Mouse (Mus musculus): ENCODE data around the gene Ppt1. TPM values are rescaled to one million over a fixed set of nuclear protein-coding genes. Genes with fewer than 3 reads are reported as not detected.

Gene Ppt1
- polyA plus RNA-seq (2021; fragmentation: Nextera tagmentation) = 104 and 107 TPM in 2 replicates
- long read RNA-seq, experiment 1, transcript Ppt1-202 (6 exons, 1,191 nt) = minor isoform, 6 of 222 reads
- long read RNA-seq, experiment 1, transcript Ppt1-201 (9 exons, 2,381 nt) = major isoform, 178 of 222 reads
- long read RNA-seq, experiment 1, partial matches to known transcripts = 17 of 222 reads
- long read RNA-seq, experiment 1, other reads (novel, unspliced or antisense) = 21 of 222 reads
- long read RNA-seq, experiment 2, transcript Ppt1-201 (9 exons, 2,381 nt) = major isoform, 576 of 651 reads
- long read RNA-seq, experiment 2, partial matches to known transcripts = 21 of 651 reads
- long read RNA-seq, experiment 2, other reads (novel, unspliced or antisense) = 52 of 651 reads

DNA sequence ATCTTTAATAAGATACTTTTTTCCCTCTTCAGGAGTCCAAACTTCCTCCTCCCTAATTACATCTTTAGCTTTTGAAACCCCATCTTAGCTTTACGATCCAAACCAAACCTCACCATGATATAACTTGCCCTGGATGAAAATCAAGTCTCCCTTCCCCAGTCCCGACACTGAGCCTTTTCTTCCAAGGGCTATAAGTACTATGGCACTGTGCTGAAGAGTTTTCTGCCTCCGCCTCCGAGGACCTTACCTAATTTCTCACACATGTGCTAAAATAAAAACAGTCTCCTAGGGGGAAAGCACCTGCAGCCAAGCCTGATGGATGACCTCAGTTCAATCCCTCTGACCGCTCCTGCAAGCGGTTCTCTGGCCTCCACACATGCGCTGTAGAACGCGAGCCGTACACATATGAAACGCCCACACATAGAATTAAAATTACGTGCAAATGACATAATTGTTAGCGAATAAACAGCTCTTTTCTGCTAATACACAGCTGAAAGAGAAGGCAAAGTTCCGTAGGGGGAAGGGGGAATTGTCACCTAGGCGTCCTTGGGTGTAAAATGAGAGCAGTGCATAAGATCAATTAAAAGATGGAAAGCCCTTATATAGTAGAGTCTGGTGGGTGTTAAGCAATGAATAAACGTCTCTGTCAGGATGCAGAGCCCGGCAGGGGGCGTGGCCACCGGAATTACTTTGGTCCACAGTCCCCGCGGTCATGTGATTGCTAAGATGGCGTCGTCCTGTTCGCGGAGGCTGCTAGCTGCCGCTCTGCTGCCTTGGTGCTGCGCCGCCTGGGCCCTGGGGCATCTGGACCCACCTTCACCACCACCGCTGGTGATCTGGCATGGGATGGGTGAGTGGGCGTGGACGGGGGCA is at the start of gene Ppt1:
Gene Ppt1, plus strand, starts transcription at position 713 of the 873 bp plus-strand sequence.

DNA sequence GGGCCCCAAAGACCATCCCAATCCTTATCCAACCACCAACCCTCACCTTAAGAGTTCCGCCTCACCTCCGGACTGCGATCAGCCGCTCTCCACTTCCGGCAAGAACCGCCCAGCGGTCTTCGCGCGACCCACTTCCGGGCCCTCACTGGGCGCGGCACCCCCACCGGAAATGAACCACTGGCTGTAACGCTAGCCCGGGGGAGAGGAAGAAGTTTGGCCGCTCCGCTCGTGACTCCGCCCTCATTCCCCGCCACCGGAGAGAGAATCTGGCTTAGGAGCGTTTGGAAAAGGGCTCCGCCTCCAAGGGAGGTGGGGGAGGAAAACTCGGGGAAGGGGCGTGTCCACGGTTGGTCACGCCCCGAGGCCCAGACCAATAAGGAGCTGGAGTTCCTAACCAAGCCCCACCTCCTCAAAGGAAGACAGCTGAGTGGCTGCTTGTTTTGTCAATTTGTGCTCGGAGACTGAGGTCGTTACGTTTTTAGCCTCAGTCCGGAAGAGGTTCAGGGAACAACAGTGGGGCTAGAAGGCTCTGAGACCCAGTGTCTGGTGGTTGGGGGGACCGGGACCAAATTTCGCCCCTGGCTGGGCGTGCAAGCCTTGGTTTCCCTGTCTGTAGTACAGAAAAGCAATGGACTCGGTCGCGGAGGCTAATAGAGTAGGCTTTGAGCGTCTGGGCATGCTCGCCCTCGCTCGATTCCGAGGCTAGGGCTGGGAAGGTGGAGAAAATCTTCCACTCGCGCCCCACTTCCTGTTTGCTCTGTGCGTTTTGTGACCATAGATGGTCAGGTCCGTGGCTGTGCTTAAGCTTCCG is 49.9 kb downstream of the Ppt1 start, which contains the start of gene Cap1:
Gene Cap1, minus strand, starts transcription at position 289 of the 811 bp plus-strand sequence.

Other genes with a start within 250 kb of the Ppt1 start
- not detected in 2 replicates for gene 9530002B09Rik, start 147.0 kb upstream of the Ppt1 start, polyA plus RNA-seq (2021; fragmentation: Nextera tagmentation)
- 16.2 and 18.1 TPM in 2 replicates for gene Cap1, start 49.8 kb downstream of the Ppt1 start, polyA plus RNA-seq (2021; fragmentation: Nextera tagmentation)
- 15.2 and 17.2 TPM in 2 replicates for gene Mfsd2a, start 124.9 kb downstream of the Ppt1 start, polyA plus RNA-seq (2021; fragmentation: Nextera tagmentation)
- 6.2 and 7.2 TPM in 2 replicates for gene Mycl, start 159.4 kb downstream of the Ppt1 start, polyA plus RNA-seq (2021; fragmentation: Nextera tagmentation)
- 5.4 and 6.7 TPM in 2 replicates for gene Trit1, start 180.4 kb downstream of the Ppt1 start, polyA plus RNA-seq (2021; fragmentation: Nextera tagmentation)

All from layer of hippocampus, adult 6 months (tissue).